Mouse (Mus musculus): ENCODE results near the gene Krtap19-5. TPM values are rescaled to one million over a fixed set of nuclear protein-coding genes. Genes with fewer than 3 reads are reported as not detected.

Krtap19-5 gene
- total RNA-seq (2023) = not detected

DNA sequence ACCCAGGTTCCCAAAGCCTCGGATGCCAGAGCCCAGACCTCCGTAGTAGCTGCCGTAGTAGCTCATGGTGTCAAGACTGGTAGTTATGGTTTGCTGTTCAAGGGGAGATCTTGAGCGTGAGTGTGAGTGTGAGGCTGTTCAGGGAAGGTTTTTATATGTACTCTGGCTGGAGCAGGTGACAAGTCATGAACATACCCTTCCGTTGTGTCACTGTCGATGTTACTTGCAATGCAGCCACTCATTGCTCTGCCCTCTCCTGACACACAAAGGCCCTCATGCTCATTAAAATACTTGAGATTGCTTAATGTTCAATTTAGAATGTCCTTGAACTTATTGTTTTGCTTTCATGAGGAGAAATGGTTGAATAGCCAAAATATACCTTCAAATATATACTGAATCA is at the start of gene Krtap19-5:
Krtap19-5 (minus strand) TSS at position 101 of the 400 bp plus-strand sequence.

DNA sequence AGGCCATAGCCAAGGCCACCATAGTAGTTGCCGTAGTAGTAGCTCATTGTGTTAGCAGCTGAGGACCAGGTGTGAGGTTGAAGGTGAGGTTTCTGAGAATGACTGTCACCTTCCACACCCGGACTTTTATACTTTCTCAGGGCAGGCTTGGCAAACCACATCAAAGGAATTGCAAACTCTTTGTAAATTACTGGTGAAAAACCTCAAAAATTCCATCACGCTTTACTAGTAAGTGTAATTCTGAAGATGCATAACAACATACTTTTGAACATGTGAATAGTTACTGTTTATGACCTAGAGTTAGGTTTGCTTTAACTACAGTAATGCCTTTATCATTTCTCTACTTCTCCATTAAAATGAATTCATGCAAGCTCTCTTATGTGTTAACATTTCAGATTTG is 35.9 kb upstream of the Krtap19-5 start, which contains the start of gene Krtap19-9b:
Krtap19-9b (minus strand) TSS at position 101 of the 400 bp plus-strand sequence.

DNA sequence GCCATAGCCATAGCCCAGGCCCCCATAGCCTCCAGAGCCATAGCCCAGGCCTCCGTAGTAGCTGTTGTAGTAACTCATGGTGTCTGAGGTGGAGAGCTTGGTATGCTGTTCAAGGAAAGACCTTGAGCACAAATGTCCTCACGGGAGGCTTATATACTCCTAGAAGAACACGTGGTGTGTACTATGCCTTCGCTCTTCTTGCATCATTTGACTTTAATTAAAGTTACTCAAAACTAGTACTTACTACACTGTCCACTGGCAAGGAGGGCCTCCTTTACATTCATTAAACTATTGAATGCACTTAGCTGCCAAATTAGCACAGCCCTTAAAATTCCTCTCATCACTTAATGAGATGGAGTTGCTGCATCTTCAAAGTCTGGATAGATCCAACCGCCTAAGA is 11.3 kb downstream of the Krtap19-5 start, which contains the start of gene Krtap19-4:
Krtap19-4 (minus strand) TSS at position 101 of the 400 bp plus-strand sequence.

GRCm38 (mm10) chr16:88877938-88878337 is 18.3 kb downstream of the Krtap19-5 start, which contains the start of gene Krtap19-3:
TSS of gene Krtap19-3 (minus strand) at chr16:88878038.

DNA sequence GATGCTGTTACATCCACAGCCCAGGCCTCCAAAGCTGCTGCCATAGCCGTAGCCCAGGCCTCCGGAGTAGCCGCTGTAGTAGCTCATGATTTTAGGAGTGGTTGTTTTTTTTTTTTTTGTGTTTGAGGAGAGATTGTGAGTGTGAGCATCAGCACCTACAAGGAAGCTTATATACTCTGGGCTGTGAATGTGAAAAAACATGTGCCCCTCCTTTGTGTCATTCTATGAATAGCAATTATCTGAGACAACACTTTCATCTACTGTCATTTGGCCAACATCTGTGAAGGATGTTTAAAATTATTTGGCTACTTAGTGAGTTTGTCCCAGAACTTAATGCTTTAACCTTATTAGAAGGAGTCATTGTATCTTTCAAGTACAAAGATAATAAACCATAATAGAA is 22.1 kb downstream of the Krtap19-5 start, which contains the start of gene Krtap19-2:
Krtap19-2 (minus strand) TSS at position 101 of the 400 bp plus-strand sequence.

GRCm38 (mm10) chr16:88869311-88869710 is 26.9 kb downstream of the Krtap19-5 start, which contains the start of gene Krtap19-1:
TSS of gene Krtap19-1 (minus strand) at chr16:88869411.

Other genes starting within 250 kb of the Krtap19-5 start
- not detected for gene Krtap26-1, start 248.7 kb downstream of the Krtap19-5 start, total RNA-seq (2023)
- not detected for gene Krtap27-1, start 224.8 kb downstream of the Krtap19-5 start, total RNA-seq (2023)
- gene 2310061N02Rik, start 188.5 kb downstream of the Krtap19-5 start, total RNA-seq (2023) = not detected
- not detected for gene Krtap13-1, start 167.6 kb downstream of the Krtap19-5 start, total RNA-seq (2023)
- not detected for gene Krtap13, start 144.8 kb downstream of the Krtap19-5 start, total RNA-seq (2023)
- gene 2310034C09Rik, start 137.6 kb downstream of the Krtap19-5 start, total RNA-seq (2023) = not detected
- gene 2310057N15Rik, start 122.3 kb downstream of the Krtap19-5 start, total RNA-seq (2023) = not detected
- gene Gm5965, start 118.6 kb downstream of the Krtap19-5 start, total RNA-seq (2023) = not detected
- not detected for gene Gm20741, start 84.2 kb downstream of the Krtap19-5 start, total RNA-seq (2023)
- not detected for gene Krtap15, start 76.2 kb downstream of the Krtap19-5 start, total RNA-seq (2023)
- gene Krtap14, start 70.3 kb downstream of the Krtap19-5 start, total RNA-seq (2023) = not detected
- gene Krtap19-1, start 27.0 kb downstream of the Krtap19-5 start, total RNA-seq (2023) = not detected
- gene Krtap19-2, start 22.2 kb downstream of the Krtap19-5 start, total RNA-seq (2023) = not detected
- gene Krtap19-3, start 18.4 kb downstream of the Krtap19-5 start, total RNA-seq (2023) = not detected
- not detected for gene Krtap19-4, start 11.4 kb downstream of the Krtap19-5 start, total RNA-seq (2023)
- not detected for gene Krtap19-9b, start 35.8 kb upstream of the Krtap19-5 start, total RNA-seq (2023)
- not detected for gene Krtap16-3, start 66.4 kb upstream of the Krtap19-5 start, total RNA-seq (2023)
- gene Krtap22-2, start 114.3 kb upstream of the Krtap19-5 start, total RNA-seq (2023) = not detected
- not detected for gene Gm10229, start 118.8 kb upstream of the Krtap19-5 start, total RNA-seq (2023)
- not detected for gene Krtap6-1, start 135.2 kb upstream of the Krtap19-5 start, total RNA-seq (2023)
- gene Gm10228, start 145.0 kb upstream of the Krtap19-5 start, total RNA-seq (2023) = not detected
- not detected for gene Krtap6-5, start 151.4 kb upstream of the Krtap19-5 start, total RNA-seq (2023)
- gene 1110025L11Rik, start 167.5 kb upstream of the Krtap19-5 start, total RNA-seq (2023) = not detected
- gene Krtap6-3, start 187.6 kb upstream of the Krtap19-5 start, total RNA-seq (2023) = not detected
- gene Gm6358, start 244.4 kb upstream of the Krtap19-5 start, total RNA-seq (2023) = not detected

Measured in B cell, adult 67 days (primary cell).